Mouse (Mus musculus): ENCODE measurements around the gene Prickle1. TPM values are rescaled to one million over a fixed set of nuclear protein-coding genes. Genes with fewer than 3 reads are reported as not detected.

Prickle1 gene
- polyA plus RNA-seq, 1 experiment from 2014 or later = 28.5 TPM

DNA sequence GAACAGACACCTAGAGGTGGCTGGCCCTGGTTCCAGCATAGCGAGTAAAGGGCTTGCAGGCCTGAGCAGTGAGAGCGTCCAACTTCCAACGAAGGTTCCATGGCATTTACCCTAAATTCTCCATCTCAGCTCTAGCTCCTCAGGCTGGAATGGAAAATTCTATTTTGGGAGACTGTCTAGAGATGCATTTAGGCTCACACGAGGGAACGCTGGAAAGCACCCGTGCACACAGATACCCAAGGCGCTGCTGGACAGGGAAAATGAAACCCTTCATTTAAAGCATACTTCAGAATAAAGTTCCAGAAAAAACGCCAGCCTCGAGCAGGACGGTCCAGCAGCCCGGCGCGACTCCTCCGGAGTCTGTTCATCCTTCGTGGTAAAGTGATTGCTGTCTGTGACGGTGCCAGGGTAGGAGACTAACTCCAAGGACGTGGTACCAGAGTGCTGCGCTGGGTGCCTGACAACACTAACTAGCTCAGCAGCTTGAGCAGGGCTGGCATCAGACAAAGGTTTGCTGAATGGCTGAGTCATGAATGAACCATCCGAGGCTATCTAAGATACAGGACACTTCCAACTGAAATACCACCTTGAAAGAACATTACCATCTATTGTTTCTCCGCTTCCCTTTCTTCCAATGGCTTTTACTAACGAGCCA is 57.0 kb downstream of the Prickle1 start:
- no peaks in the 10 kb centered on the region for H3K4me1 ChIP-seq (ENCODE audit: insufficient read depth, low read length)
- no peaks in the 10 kb centered on the region for H3K36me3 ChIP-seq (ENCODE audit: insufficient read depth, low read length)
- no peaks in the 10 kb centered on the region for H3K27me3 ChIP-seq (ENCODE audit: insufficient read depth, low read length)
- 84% methylated on average over 21 of the region's 21 CpGs for WGBS
- H3K9ac ChIP-seq (replicated peaks; ENCODE audit: low read length) = no peak overlapping the region
- no peak overlapping the region for H3K4me2 ChIP-seq (replicated peaks; ENCODE audit: low read depth, low read length)
- no peak for ATAC-seq (ENCODE audit: low FRiP score, low TSS enrichment)
- no peaks in the 10 kb centered on the region for H3K9me3 ChIP-seq (ENCODE audit: low read length)
- H3K27ac ChIP-seq (ENCODE audit: low read length) = no peak overlapping the region
- no peak overlapping the region for H3K4me3 ChIP-seq (ENCODE audit: low read length)

- no peak for ATAC-seq (ENCODE audit: low FRiP score, low TSS enrichment)
- H3K36me3 ChIP-seq (ENCODE audit: insufficient read depth, low read length) = no peaks in the 10 kb centered on the region
- H3K27me3 ChIP-seq (ENCODE audit: insufficient read depth, low read length) = no peaks in the 10 kb centered on the region
- no peak overlapping the region for H3K4me3 ChIP-seq (ENCODE audit: low read length)
- no peak overlapping the region for H3K27ac ChIP-seq (ENCODE audit: low read length)
- H3K9me3 ChIP-seq (ENCODE audit: low read length) = no peaks in the 10 kb centered on the region
- WGBS = 70% methylated on average over 7 of the region's 7 CpGs
- H3K4me2 ChIP-seq (replicated peaks; ENCODE audit: low read depth, low read length) = no peak overlapping the region
- H3K4me1 ChIP-seq (ENCODE audit: insufficient read depth, low read length) = no peaks in the 10 kb centered on the region
- no peak overlapping the region for H3K9ac ChIP-seq (replicated peaks; ENCODE audit: low read length)
Measured at GRCm38 (mm10) chr15:93537745-93538144, 57.9 kb downstream of the Prickle1 start.

DNA sequence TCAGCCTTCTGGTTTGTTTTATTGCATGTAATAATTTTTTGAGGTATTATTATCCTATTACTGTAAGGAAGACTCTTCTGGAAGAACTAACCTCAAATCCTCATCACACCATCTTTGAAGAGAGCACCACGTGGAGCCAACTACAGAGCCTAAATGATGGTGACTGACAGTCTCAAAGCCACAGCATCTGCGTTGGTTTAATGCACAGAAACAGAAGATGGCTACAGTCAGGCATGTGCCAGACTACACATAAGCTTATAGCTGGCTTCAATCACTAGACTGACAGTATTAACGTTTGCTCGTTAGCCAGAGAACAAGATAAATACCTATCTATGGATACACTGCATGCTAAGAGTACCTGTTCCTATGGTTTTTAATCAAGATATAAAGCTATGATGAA is 59.5 kb downstream of the Prickle1 start:
- H3K27ac ChIP-seq (ENCODE audit: low read length) = no peak overlapping the region
- H3K27me3 ChIP-seq (ENCODE audit: insufficient read depth, low read length) = no peaks in the 10 kb centered on the region

GRCm38 (mm10) chr15:93530703-93531032 is 65.0 kb downstream of the Prickle1 start:
- WGBS = 73% methylated on average over 3 of the region's 3 CpGs
- Histone ChIP-seq H3K36me3 (ENCODE audit: insufficient read depth, low read length) (no peaks in the 10 kb centered on the region), H3K9ac (replicated peaks; ENCODE audit: low read length) (no peak overlapping the region), H3K4me1 (ENCODE audit: insufficient read depth, low read length) (peaks cover 19% of the 10 kb centered on the region; the same call in 1 of the 2 replicates), H3K9me3 (ENCODE audit: low read length) (no peaks in the 10 kb centered on the region), H3K4me3 (ENCODE audit: low read length) (no peak overlapping the region), H3K27ac (ENCODE audit: low read length) (peak overlapping the region; percentile 20; the same call in 1 of the 2 replicates), H3K4me2 (replicated peaks; ENCODE audit: low read depth, low read length) (no peak overlapping the region), H3K27me3 (ENCODE audit: insufficient read depth, low read length) (no peaks in the 10 kb centered on the region)
- ATAC-seq (ENCODE audit: low FRiP score, low TSS enrichment) = no peak

More for the DNA sequence above, 59.5 kb downstream of the Prickle1 start:
- Histone ChIP-seq H3K4me1 (ENCODE audit: insufficient read depth, low read length) (peaks cover 6% of the 10 kb centered on the region; the same call in 1 of the 2 replicates), H3K4me2 (replicated peaks; ENCODE audit: low read depth, low read length) (no peak overlapping the region), H3K4me3 (ENCODE audit: low read length) (no peak overlapping the region), H3K36me3 (ENCODE audit: insufficient read depth, low read length) (no peaks in the 10 kb centered on the region), H3K9ac (replicated peaks; ENCODE audit: low read length) (no peak overlapping the region), H3K9me3 (ENCODE audit: low read length) (no peaks in the 10 kb centered on the region)
- ATAC-seq (ENCODE audit: low FRiP score, low TSS enrichment) = no peak
- 85% methylated on average over 4 of the region's 4 CpGs for WGBS

DNA sequence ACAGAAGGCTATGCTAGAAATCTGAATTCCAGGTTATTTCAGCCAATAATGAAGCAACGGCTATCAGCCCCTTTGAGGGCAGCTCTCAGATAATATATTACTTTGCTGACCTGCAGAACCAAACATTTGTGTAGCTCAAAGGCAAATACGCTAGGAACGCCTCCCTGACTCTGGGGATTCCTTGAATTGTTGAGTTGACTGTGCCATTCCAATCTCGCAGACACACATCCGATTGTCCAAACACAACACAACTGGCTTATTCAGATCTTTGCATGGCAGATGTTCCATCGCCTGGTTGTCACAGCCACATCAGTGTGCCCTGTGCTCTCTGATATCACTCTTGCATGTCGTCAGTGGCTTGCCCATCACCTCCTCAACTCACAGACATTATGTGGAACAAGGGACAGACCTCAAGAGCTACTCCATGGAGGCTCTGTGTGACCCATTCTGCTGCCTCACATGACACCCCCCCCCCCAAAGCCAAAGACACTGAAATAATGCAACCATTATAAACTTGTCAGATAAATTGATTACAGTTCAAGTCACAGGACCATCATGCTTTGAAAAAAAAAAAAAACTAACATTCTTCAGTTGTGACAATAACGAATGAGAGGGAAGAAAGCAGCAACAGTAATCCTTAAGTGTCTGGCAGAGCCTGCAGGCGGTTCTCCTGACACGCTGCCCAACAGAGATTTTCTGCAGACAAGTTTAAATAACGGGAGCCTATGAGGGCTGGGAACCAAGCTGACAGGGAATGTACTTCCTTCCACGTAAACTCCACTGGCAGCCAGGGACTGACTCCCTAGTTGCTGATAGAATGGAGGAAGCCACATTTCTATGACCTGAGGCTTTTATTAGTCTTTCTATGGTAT is 65.6 kb downstream of the Prickle1 start:
- WGBS = 45% methylated on average over 12 of the region's 12 CpGs
- Histone ChIP-seq H3K4me3 (ENCODE audit: low read length) (no peak overlapping the region), H3K27ac (ENCODE audit: low read length) (peak overlapping the region; percentile 20; the same call in 1 of the 2 replicates), H3K9ac (replicated peaks; ENCODE audit: low read length) (no peak overlapping the region), H3K4me2 (replicated peaks; ENCODE audit: low read depth, low read length) (no peak overlapping the region), H3K4me1 (ENCODE audit: insufficient read depth, low read length) (peaks cover 19% of the 10 kb centered on the region; the same call in 1 of the 2 replicates), H3K36me3 (ENCODE audit: insufficient read depth, low read length) (no peaks in the 10 kb centered on the region), H3K27me3 (ENCODE audit: insufficient read depth, low read length) (no peaks in the 10 kb centered on the region), H3K9me3 (ENCODE audit: low read length) (no peaks in the 10 kb centered on the region)
- no peak for ATAC-seq (ENCODE audit: low FRiP score, low TSS enrichment)

- no peaks in the 10 kb centered on the region for H3K9me3 ChIP-seq (ENCODE audit: low read length)
- no peak overlapping the region for H3K9ac ChIP-seq (replicated peaks; ENCODE audit: low read length)
- 86% methylated on average over 5 of the region's 5 CpGs for WGBS
- H3K27ac ChIP-seq (ENCODE audit: low read length) = no peak overlapping the region
- H3K36me3 ChIP-seq (ENCODE audit: insufficient read depth, low read length) = no peaks in the 10 kb centered on the region
- no peak for ATAC-seq (ENCODE audit: low FRiP score, low TSS enrichment)
- H3K4me3 ChIP-seq (ENCODE audit: low read length) = no peak overlapping the region
- peaks cover 4% of the 10 kb centered on the region; the same call in 1 of the 2 replicates for H3K27me3 ChIP-seq (ENCODE audit: insufficient read depth, low read length)
- no peak overlapping the region for H3K4me2 ChIP-seq (replicated peaks; ENCODE audit: low read depth, low read length)
- peaks cover 12% of the 10 kb centered on the region for H3K4me1 ChIP-seq (ENCODE audit: insufficient read depth, low read length)
Measured at GRCm38 (mm10) chr15:93525305-93525917, 70.3 kb downstream of the Prickle1 start.

DNA sequence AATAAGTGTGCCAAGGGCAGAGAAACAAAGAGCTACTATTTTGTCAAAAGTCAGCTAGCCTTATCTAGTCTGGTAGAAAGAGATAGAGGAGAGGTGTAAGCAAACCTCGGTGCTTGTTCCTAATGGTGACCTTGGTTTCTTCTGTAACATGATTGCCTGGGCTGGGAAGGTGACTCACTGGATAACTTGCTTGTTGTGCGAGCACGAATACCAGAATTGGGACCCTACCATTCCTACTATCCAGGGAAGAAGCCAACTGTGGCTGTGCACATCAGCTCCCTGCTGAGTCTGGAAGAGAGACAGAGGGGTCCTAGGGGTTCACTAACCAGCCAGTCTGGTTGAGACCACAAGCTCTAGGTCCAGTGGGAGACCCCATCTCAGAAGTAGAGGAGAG is 73.9 kb downstream of the Prickle1 start:
- Histone ChIP-seq H3K4me1 (ENCODE audit: insufficient read depth, low read length) (peaks cover 28% of the 10 kb centered on the region), H3K4me2 (replicated peaks; ENCODE audit: low read depth, low read length) (no peak overlapping the region), H3K4me3 (ENCODE audit: low read length) (no peak overlapping the region), H3K9me3 (ENCODE audit: low read length) (no peaks in the 10 kb centered on the region), H3K9ac (replicated peaks; ENCODE audit: low read length) (no peak overlapping the region), H3K27ac (ENCODE audit: low read length) (no peak overlapping the region), H3K36me3 (ENCODE audit: insufficient read depth, low read length) (no peaks in the 10 kb centered on the region), H3K27me3 (ENCODE audit: insufficient read depth, low read length) (peaks cover 4% of the 10 kb centered on the region; the same call in 1 of the 2 replicates)
- ATAC-seq (ENCODE audit: low FRiP score, low TSS enrichment) = no peak
- WGBS = 58% methylated on average over 3 of the region's 3 CpGs

DNA sequence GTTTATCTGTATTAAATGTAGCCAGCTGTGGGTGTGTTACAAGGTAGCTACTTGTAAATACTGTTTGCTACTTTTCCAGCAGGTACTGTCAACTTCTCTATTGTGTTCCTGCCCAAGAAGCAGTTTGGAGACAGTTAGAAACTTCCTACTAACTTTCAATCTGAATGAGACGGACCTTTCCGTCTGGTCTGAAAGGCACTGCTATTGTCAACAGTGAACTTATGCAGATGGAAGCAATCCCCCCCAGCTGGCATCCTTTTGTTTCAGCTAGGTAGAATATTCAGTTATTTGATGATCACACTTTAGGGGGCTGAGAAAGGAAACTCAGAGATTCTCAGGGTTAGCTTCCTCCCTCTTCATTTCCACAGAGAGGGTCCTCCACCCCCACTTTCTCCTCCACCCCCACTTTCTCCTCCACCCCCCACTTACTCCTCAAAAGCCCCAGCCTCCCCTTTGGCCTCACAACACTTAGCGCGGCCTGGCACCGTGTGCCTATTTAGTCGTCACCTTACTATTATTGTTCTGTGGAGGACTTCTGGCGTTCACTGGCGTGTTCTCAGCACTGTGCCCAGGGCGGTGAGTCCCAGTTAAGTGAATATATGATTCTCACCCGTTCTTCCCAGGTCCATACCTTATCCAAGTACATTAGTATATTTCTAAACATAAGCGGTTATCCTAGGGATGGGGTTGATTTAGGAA is 74.5 kb downstream of the Prickle1 start:
- no peaks in the 10 kb centered on the region for H3K36me3 ChIP-seq (ENCODE audit: insufficient read depth, low read length)
- H3K4me3 ChIP-seq (ENCODE audit: low read length) = no peak overlapping the region
- no peaks in the 10 kb centered on the region for H3K9me3 ChIP-seq (ENCODE audit: low read length)
- no peak for ATAC-seq (ENCODE audit: low FRiP score, low TSS enrichment)
- 73% methylated on average over 11 of the region's 11 CpGs for WGBS
- H3K4me1 ChIP-seq (ENCODE audit: insufficient read depth, low read length) = peaks cover 28% of the 10 kb centered on the region
- H3K9ac ChIP-seq (replicated peaks; ENCODE audit: low read length) = 0 out of 2 replicates have a peak overlapping the region, but pooled peaks have one; percentile 9
- H3K4me2 ChIP-seq (replicated peaks; ENCODE audit: low read depth, low read length) = no peak overlapping the region
- H3K27ac ChIP-seq (ENCODE audit: low read length) = no peak overlapping the region
- H3K27me3 ChIP-seq (ENCODE audit: insufficient read depth, low read length) = peaks cover 4% of the 10 kb centered on the region; the same call in 1 of the 2 replicates

All from kidney, embryonic 16.5 days (tissue).